Mouse (Mus musculus): ENCODE measurements around the gene Cpeb1. TPM values are rescaled to one million over a fixed set of nuclear protein-coding genes. Genes with fewer than 3 reads are reported as not detected.

Cpeb1 gene
- total RNA-seq, 1 experiment from 2014 or later, result not detected

DNA sequence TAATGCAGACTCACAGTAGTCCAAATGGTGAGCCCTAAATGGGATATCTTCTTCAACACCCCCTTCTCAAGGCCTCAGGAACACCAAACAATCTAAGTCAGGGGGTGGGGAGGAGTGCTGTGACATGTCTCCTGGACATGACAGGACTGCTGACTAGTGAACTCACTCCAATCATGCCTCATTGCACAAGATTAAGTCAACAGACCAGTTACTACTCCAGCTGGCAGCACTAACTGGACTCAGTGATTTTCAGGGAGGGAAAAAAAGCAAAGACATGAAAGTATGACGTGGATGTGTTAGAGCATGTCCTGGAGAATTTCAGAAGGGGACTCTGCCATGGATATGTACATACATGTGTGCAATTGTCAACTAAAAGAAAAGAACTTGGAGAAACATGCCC lies 75.9 kb downstream of the Cpeb1 start:
- ATAC-seq (ENCODE audit: extremely low read depth, insufficient number of reproducible peaks, low FRiP score, poor library complexity, severe bottlenecking), result no peak

DNA sequence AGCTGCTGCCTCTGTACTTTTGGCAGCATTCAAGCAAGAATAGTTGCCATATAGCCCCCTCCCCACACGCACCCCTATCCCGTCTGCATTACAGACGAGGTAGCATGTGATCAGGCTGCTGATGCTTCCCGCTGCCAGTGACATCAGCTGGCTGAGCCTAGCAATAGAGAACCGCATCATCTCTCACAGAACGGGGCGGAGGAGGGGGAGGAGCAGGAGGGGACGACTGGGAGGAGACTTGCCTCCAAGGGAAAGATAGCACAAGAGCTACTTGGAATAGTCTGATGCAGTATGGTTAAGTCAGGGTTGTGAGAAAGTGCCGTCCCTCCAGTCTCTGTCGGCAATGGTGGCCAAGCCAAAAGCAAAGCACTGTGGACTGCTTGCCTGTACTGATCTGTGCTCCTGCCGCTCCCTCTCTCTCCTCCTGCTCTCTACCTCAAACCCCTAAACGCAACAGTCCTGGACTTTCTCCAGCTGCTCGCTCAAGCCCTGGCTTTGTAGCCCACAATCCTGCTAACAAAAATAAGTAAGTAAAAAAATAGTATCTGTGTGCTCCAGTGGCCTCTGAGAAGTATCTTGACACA lies 82.8 kb downstream of the Cpeb1 start:
- ATAC-seq (ENCODE audit: extremely low read depth, insufficient number of reproducible peaks, low FRiP score, poor library complexity, severe bottlenecking), result no peak

DNA sequence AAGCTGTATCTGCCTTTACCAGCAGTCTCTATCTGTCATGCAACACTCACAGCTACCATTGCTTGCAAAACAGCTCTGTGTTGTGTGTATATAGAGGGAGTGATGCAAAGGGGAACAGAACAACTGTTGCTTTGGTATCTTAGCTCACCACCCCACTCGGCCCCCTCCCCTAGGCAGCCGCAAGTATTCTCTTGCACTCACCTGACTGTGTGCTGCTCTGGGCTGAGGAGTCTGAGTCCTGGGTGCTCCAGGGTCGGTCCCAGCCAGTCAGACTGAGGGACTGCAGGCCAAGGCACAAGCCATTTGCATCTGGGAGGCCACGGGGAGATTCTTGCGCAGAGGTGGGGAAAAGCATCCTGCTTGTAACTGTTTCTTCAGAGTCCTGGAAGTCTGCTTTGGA lies 83.5 kb downstream of the Cpeb1 start:
- no peak for ATAC-seq (ENCODE audit: extremely low read depth, insufficient number of reproducible peaks, low FRiP score, poor library complexity, severe bottlenecking)

DNA sequence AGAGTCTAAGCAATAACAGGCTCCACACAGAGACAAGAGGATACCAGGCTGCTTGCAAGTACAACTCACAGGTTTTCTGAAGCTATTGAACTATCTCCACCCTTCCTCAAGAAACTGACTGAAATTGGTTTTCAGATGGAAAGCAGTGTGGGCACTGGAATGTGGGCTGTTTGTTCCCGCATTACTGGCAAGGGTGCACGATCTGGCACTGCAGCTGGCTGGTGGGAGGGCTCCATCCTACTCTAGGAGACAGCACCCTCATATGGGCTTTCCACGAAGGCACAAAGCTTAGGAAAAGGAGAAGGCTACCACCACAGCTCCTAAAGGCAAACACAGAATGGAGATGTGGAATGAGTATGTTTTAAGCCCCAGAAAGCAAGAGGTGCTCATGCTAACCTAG lies 85.5 kb downstream of the Cpeb1 start:
- ATAC-seq (ENCODE audit: extremely low read depth, insufficient number of reproducible peaks, low FRiP score, poor library complexity, severe bottlenecking), result no peak

DNA sequence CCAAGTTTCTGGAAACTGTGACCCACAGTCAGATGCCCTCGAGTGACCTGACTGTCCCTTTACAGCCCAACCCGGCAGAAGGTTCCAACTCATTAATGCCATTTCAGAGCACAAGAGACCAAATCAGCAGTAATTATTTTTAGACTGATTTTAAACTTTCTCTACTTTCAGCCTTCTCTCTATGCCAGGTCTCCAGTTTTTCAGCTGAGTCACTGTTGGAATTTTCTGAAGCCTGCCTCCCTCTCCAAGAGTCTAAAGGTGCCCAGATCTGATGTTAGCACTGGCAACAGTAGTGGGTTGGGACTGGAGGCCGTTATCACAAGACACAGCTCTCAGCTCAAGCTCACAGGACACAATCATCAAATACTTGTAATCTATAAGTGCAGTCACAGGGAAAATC lies 87.3 kb downstream of the Cpeb1 start:
- ATAC-seq (ENCODE audit: extremely low read depth, insufficient number of reproducible peaks, low FRiP score, poor library complexity, severe bottlenecking), result no peak

DNA sequence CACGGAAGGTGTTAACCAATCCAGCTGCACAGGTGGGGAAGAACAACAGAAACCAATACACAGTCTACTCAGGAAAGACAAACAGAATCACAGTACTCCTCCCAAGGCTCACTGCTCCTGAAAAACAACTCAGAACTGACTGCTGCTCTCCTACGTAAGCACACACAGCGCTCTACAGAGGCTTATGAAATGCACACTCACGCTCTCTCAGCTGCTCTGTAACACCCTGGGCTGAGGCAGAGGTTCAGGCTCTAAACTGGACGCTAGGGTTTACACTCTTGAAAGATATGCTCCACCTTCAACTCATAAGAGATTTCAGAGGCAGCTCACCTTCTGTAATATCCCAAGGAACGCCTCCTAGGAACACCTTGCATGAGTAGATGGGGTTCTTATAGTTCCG lies 98.3 kb downstream of the Cpeb1 start:
- ATAC-seq (ENCODE audit: extremely low read depth, insufficient number of reproducible peaks, low FRiP score, poor library complexity, severe bottlenecking), result no peak

DNA sequence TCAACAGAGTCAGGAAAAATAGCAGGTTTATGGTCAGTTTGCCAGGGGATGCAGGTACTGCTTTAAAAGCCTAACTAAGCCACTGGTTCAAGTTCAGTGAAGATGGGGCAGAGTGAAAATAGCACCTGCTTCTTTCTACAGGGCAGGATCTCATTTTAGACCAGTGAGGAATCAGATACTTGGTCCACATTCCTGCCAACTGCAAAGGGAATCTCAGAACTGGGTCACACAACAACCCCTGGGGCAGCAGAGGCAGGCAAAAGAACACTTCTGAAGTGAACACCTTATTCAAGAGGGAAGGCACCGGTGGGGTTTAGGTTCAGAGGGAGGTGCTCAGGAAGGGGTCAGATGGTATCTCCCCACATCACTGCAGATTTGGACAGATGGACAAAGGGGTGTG lies 98.9 kb downstream of the Cpeb1 start:
- ATAC-seq (ENCODE audit: extremely low read depth, insufficient number of reproducible peaks, low FRiP score, poor library complexity, severe bottlenecking), result no peak

DNA sequence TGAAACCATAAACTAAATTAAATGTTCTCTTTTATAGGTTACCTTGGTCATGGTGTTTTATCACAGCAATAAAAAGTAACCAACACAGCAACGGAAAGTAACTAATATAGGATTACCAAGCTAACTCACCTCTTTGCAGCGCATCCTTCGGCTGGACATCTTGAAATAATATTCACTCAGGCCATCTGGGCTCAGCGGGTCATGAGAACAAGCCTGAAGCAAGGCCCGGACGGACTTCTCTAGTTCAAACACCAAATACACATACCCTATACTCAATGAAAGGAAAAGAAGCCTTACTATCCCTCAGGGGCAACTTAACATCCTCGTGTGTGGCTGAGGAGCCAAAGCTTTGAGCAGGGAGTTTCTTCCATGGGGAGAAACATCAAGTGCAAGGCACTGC lies 99.5 kb downstream of the Cpeb1 start:
- ATAC-seq (ENCODE audit: extremely low read depth, insufficient number of reproducible peaks, low FRiP score, poor library complexity, severe bottlenecking), result no peak

DNA sequence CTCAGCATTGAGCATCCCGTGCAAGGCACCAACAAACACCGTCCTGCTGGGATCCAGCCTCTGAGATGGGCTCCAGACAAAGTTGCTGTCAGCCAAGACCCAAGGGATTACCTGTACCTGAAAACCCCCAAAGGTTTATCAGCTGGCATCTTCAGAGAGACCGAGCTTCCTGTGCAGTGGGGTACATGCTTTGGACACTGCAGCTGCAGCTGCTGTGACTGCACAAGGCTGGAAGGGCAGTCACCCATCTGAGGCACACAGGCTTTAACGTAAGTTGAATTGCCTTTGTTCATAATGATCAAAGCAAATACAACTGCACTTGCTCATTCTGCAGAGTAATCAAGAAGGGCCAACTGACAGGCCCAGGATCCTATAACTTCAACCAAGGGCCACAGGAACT lies 103.4 kb downstream of the Cpeb1 start:
- no peak for ATAC-seq (ENCODE audit: extremely low read depth, insufficient number of reproducible peaks, low FRiP score, poor library complexity, severe bottlenecking)

DNA sequence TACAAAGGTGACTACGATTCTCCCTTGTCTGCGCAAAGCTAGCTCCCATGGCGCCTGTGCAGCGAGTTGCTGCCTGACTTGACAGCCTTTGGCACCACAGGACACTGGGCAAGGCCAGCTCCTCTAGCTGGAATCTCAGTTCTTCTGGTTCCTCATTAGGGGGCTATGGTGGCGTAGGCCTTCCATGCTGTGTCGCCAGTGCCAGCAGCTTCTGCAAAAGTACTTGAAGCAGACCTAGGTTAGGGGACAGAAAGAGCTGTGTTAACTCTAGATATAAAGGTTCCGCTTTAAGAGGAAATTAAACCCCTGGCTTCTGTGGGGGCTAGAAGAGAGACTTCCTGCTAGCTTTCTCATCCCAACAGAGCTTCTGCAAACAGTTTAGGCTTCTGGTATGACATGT lies 107.1 kb downstream of the Cpeb1 start:
- no peak for ATAC-seq (ENCODE audit: extremely low read depth, insufficient number of reproducible peaks, low FRiP score, poor library complexity, severe bottlenecking)

DNA sequence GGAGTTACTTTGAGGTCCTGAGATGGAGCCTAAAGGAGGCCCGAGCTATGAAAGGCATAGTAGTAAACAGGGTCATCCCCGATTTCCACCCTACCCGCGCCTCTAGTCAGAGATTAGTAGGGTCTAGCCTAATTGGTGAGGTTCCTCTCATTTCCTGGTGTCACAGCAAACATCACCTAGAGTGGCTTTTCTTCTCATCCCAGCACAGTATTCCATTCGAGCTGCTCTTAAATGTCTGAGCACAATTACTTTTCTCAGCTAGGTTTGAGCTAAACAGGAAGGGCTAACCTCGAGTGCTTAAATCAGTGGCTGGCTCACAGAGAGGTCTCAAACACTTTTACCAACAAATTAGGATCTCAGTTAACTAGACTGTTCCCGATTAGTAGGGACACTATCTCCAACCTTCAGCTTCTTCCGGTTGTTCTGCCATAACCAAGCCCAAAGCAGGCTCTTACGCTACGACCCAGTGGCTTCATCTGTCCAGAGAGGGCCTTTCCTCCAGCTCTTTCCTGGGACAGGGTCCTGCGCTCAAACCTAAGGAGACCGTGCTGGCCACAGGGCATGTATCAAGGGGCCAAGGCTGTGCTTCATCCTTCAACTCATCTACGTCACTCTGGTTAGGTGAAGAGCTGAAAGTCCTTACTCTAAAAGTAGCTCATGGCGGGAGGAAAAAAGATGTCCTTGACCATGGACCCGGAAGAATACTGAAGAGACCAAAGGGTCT lies 109.7 kb downstream of the Cpeb1 start:
- no peak for ATAC-seq (ENCODE audit: extremely low read depth, insufficient number of reproducible peaks, low FRiP score, poor library complexity, severe bottlenecking)

DNA sequence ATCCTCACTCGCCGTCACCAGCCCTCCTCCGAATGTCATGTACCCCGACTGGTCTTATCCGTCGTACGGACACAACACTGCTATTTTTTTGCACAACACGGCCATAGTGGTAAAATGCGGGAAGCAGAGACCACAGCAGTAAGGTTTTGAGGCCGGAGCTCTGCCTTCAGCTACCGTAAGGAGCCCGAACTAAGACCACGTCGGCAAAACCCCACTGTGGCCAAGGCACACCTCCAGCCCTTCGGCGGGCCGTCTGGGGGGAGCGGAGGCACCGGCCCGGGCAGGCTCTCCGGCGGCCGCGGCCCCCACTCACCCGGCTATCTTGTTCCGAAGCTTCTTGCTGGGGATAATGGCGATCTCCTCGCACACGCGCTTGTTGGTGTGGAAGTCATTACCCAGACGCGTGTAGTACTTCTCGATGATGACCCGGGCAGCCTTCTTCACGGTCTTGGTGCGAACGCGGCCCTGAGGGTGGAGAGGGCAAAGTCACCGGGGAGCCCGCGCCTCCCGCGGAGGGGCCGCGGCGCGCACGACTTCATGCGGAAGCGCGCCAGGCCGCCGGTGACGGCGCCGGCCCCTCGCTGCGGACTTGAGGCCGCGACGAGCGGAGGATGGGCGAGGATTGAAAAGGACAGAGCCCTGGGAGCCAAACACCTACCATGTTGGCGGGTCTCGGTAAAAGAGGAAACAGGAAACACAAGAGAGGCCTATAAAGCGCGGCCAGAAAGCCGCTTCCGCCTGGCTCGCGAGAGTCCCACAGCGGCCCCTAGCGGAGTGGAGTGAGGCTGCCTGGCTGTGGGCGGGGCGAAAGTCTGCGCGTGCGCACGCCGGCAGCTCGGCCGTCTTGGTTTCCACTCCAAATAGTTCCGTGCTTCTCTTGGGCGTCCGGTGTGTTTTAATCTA lies 110.5 kb downstream of the Cpeb1 start, which contains the start of gene Rps17:
Rps17 (minus strand) TSS at position 711 of the 903 bp plus-strand sequence.
- peak; percentile 95 for ATAC-seq (ENCODE audit: extremely low read depth, insufficient number of reproducible peaks, low FRiP score, poor library complexity, severe bottlenecking)

DNA sequence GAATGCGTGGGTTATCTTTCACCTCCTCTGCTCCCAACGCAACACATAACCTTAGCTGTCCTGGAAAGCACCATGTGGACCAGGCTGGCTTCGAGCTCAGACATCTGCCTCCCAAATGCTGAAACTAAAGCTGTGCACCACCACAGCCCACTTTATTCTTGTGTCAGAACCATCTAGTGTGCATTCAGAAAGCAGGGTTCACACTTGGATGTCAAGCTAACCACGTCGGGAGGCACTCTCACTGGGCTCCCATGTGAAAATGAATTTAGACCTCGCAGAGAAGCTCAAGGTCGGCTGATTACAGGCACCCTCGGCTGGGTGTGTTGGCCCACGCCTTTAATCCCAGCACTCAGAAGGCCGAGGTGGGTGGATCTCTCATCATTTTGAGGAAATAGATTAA lies 111.4 kb downstream of the Cpeb1 start:
- no peak for ATAC-seq (ENCODE audit: extremely low read depth, insufficient number of reproducible peaks, low FRiP score, poor library complexity, severe bottlenecking)

DNA sequence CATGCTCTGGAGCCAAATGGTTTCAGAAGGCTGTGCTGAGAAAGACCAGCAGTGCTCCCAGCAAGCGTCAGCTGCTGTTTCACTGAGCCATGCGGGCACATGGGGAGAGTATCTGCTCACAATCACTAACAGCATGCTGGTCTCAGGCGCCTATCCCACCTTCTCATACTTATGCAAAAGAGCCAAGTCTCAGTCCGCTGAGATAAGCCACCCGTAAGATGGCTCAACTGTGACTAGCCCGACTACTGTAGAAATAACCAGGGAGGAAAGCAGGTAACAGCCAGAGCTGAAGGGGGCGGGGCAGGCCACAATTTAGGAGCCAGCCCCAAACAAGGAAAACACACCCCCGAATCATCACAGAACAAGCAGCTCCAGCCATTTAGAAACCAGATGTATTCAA lies 111.9 kb downstream of the Cpeb1 start:
- no peak for ATAC-seq (ENCODE audit: extremely low read depth, insufficient number of reproducible peaks, low FRiP score, poor library complexity, severe bottlenecking)

DNA sequence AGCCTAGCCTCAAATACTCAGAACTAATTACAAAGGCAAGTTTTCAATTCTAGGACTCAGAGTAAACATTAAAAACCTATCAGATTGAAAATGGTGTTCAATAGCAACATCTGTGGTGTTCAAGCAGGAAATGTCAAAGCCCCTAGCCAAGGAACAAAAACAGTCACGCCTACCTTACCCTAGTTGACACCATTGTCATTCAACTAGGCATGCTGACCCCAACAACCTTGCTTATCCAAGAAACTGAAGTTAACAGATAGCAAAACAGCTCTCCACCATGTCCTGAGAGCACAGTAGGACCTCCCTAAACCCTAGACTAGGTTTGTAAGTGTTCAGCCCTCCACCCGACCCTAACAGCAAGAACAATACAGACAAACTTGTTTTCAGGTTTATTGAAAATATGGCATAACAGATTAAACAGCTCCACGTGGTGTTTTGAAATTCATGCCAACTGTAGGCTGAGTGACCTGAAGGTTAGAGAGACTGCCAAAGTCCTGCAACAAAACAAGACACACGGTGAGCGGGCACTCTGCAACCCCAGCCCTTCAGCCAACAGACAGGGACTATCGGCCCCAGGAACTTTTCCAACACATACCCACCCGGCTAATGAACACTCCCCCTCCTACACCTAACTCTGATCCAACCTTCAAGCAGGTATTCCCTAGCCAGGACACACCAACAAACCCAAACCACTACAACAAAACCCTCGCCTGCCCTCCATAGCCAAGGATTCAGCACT lies 112.7 kb downstream of the Cpeb1 start:
- ATAC-seq (ENCODE audit: extremely low read depth, insufficient number of reproducible peaks, low FRiP score, poor library complexity, severe bottlenecking), result no peak

DNA sequence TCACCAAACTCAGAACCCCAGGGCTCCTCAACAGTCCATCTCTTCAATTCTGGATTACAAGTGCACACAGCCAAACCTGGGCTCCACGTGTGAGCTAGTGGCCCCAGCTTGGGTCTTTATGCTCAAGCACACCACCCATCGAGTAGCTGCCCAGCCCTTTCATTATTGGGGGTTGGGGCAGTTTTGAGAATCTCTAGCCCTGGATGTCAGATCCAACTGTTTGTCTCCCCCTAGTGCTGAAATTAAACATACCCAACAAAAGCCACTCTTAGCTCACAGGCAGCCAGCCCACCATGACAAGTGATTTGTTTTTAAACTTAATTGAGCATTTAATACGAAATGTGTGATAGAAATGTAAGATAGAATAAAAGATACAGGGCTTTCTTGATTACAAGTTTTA lies 113.7 kb downstream of the Cpeb1 start:
- ATAC-seq (ENCODE audit: extremely low read depth, insufficient number of reproducible peaks, low FRiP score, poor library complexity, severe bottlenecking), result no peak

DNA sequence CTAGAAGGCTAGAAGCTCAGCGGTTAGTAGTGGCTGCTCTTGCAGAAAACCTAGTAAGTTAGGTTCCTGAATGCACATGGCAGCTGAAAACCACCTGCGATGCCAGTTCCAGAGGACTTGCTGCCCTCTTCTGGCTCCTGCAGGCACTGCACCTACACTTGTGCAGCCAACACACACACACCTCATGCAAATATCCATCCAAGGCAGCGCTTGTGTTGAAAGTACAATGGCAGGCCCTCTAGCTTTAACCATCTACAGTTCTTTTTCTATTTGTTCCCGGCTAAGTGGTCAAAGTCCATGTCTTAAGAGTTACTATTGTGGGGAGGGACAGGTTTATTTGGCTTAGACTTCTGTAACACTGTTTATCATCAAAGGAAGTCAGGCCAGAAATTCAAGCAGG lies 115.5 kb downstream of the Cpeb1 start:
- ATAC-seq (ENCODE audit: extremely low read depth, insufficient number of reproducible peaks, low FRiP score, poor library complexity, severe bottlenecking), result peak; percentile 67

DNA sequence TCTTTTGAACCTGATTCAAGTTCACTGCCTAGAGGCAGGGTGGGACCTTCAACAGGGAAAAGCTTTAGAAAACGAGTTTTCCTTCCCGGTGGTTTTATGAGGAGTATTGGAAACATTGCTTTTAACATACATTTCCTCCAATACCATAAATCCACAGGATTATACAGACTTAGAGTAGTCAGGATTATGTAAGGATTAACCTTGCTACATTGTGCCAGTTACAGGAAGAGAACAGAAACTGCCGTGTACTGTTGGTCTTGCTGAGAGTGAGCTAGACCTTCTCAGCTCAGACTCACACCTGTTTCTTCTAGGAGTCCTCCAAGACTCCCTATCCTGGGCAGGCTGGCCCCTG lies 116.8 kb downstream of the Cpeb1 start:
- ATAC-seq (ENCODE audit: extremely low read depth, insufficient number of reproducible peaks, low FRiP score, poor library complexity, severe bottlenecking), result no peak

DNA sequence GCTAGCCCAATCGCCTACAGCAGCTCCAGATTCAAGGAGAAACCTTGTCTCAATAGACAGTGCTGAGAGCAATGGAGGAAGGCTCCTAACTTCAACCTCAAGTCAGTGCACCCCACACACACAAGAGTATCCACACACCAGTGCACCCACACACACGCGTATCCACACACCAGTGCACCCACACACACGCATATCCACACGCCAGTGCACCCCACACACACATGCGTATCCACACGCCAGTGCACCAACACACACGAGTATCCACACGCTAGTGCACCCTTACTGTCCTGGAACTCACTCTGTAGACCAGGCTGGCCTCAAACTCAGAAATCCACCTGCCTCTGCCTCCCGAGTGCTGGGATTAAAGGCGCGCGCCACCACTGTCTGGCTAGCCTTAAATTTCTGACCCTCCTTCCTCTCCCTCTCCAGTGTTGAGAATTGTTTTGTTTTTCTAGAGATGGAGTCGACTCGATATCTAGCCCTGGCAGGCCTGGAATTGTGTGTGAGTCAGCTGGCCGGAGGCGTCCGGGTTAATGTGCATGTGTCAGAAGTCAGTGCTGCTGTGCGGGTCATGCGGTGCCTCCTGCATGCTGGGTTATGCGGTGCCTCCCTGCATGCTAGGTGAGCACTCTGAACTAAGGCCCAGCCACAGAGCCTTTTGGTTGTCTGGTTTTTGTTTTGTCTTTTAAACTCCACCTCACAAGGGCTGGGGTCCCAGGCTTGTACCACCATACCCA lies 117.3 kb downstream of the Cpeb1 start:
- ATAC-seq (ENCODE audit: extremely low read depth, insufficient number of reproducible peaks, low FRiP score, poor library complexity, severe bottlenecking), result no peak

All from neutrophil, adult 5-6 weeks (primary cell).